Mouse (Mus musculus) cortical plate, adult 2 months (tissue): ENCODE measurements around the gene Abcc3. TPM values are rescaled to one million over a fixed set of nuclear protein-coding genes. Genes with fewer than 3 reads are reported as not detected.

Source experiments
- H3K27ac ChIP-seq: fragments of 200-500 bp; 2 replicates; pipeline ENCODE4 v1.5.1; 2012; ENCODE audit warnings: low read length, control low read depth, inconsistent platforms; ENCODE audit not compliant: insufficient read depth
- H3K4me1 ChIP-seq: fragments of 200-500 bp; 2 replicates; pipeline ENCODE4 v1.6.1; 2011; ENCODE audit warnings: low read length; ENCODE audit not compliant: control insufficient read depth, insufficient read depth
- H3K4me3 ChIP-seq: fragments of 200-500 bp; 2 replicates; pipeline ENCODE4 v1.5.1; 2011; ENCODE audit warnings: mild to moderate bottlenecking, low read length, control low read depth; ENCODE audit not compliant: insufficient read depth
- CTCF ChIP-seq: fragments of 200-500 bp; IDR thresholded peaks from 2 replicates; pipeline ENCODE4 v1.5.1; 2011; ENCODE audit warnings: mild to moderate bottlenecking, control low read depth, low read length; ENCODE audit not compliant: insufficient read depth; ENCODE audit errors: extremely low read depth
- POLR2A ChIP-seq: fragments of 200-500 bp; IDR thresholded peaks from 2 replicates; pipeline ENCODE4 v1.6.1; 2011; ENCODE audit warnings: mild to moderate bottlenecking, low read length, control low read depth; ENCODE audit not compliant: insufficient read depth; ENCODE audit errors: extremely low read depth
- polyA plus RNA-seq: library from polyadenylated mRNA; depleted of rRNA; stranded (reverse); fragments of >200 nt; gene quantifications from 2 replicates; pipeline ENCODE4 v1.2.3, GENCODE M21; 2012

The Abcc3 gene
- polyA plus RNA-seq, 1 experiment = 1.6 TPM

GRCm38 (mm10) chr11:94330211-94330610 lies 62.6 kb downstream of the Abcc3 start:
- Histone ChIP-seq H3K4me3 (no peak overlapping the region; the same call in 1 of the 2 replicates), H3K4me1 (peaks cover 16% of the 10 kb centered on the region), H3K27ac (peak overlapping the region; percentile 35; the same call in 1 of the 2 replicates)
- TF ChIP-seq POLR2A (no peak), CTCF (no peak)

DNA sequence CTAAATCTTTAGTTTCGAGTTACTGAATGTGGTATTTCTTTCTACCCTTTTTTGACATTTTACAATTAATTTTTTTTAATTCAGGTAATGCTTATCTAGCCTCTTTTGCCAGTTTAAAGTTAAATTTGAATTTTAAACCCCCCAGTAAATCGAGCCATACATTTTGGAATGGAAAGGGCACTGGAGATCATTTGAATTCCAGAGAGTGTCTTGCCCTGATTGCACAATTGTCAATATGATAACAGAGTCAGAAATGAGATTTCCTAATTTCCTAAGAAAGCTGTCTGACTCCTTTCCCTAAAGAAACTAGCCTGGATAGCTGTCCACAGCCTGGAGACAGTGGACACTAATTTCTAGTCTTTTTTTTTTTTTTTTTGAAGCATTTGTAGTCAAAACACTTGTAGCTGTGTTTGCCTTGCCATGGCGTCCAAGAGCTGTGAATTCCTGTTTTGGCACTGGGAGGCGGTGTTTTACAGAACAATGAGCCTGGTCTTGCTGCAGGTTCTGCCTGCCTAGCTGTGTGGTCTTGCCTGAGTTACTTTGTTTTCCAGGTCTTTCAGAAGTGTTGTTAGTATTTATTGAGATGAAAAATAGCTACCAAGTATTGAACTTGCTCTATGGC lies 63.4 kb downstream of the Abcc3 start:
- Histone ChIP-seq H3K4me3 (peak overlapping the region; percentile 0; the same call in 1 of the 2 replicates), H3K4me1 (peaks cover 16% of the 10 kb centered on the region), H3K27ac (no peak overlapping the region)
- peak; percentile 56 for TF ChIP-seq CTCF
- TF ChIP-seq POLR2A = no peak

DNA sequence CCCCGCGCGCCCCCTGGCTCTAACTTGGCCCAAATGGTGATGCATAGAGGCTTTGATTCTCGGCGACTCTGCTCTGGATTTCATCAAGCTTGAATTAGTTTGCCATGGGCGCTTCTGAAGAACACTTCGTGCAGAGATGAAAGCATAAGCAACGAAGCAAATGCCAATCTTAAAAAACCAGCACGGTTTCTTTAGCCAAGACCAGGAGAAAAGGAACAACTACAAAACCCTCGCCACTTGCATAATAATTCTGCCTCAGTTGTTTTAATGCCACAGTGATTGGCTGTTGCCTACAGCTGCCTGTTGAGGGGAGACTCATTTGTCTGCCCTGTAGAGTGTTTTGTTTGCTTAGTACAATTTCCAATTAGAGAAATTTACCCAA lies 64.2 kb downstream of the Abcc3 start:
- H3K27ac ChIP-seq = peak overlapping the region; percentile 36; the same call in 1 of the 2 replicates
- peak overlapping the region; percentile 93 for H3K4me3 ChIP-seq
- H3K4me1 ChIP-seq = peaks cover 16% of the 10 kb centered on the region
- TF ChIP-seq CTCF (no peak), POLR2A (no peak)

- Histone ChIP-seq H3K27ac (peak within 1 kb of the TSS; percentile 98), H3K4me3 (peak within 1 kb of the TSS; percentile 93)
- TF ChIP-seq POLR2A (peak; percentile 92), CTCF (no peak)
These were observed 64.8 kb downstream of the Abcc3 start, which contains the start of gene Ankrd40 for GRCm38 (mm10) chr11:94327693-94328643. Gene Ankrd40, plus strand, starts transcription at chr11:94328001.

GRCm38 (mm10) chr11:94326961-94327411 lies 65.8 kb downstream of the Abcc3 start:
- H3K4me3 ChIP-seq = peak overlapping the region; percentile 16
- peak overlapping the region; percentile 93 for H3K27ac ChIP-seq
- no peak for TF ChIP-seq CTCF
- TF ChIP-seq POLR2A = no peak
- H3K4me1 ChIP-seq = peaks cover 13% of the 10 kb centered on the region

More at GRCm38 (mm10) chr11:94327693-94328643, 64.8 kb downstream of the Abcc3 start, which contains the start of gene Ankrd40:
- H3K4me1 ChIP-seq = peaks cover 16% of the 10 kb centered on the region

DNA sequence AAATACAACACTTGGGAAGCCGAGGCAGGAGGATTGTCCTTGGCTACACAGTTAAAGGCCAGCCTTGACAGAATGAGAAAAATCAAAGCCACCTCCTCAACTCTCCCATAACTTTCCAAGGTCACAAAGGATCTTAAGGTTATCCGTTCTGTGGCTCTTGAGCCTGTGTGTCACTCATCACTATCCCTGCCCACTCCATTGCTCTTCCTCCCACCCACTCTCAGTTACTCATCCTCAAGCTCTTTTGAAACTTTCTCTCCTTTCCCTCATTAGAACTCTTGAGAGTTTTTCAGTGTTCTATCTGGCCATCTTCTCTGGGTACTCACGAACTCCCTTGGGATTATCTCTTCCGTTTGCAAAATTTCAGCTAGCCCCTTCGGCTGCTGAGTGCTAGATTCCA lies 68.2 kb downstream of the Abcc3 start:
- TF ChIP-seq POLR2A (no peak), CTCF (no peak)
- no peak overlapping the region for H3K4me3 ChIP-seq
- H3K27ac ChIP-seq = no peak overlapping the region
- peaks cover 4% of the 10 kb centered on the region for H3K4me1 ChIP-seq

- no peak for TF ChIP-seq POLR2A
- TF ChIP-seq CTCF = no peak
These were observed 69.4 kb downstream of the Abcc3 start for GRCm38 (mm10) chr11:94323271-94323925.

GRCm38 (mm10) chr11:94322636-94323035 lies 70.2 kb downstream of the Abcc3 start:
- no peak for TF ChIP-seq POLR2A
- no peak for TF ChIP-seq CTCF
- Histone ChIP-seq H3K4me1 (peaks cover 6% of the 10 kb centered on the region), H3K4me3 (no peak overlapping the region; the same call in 1 of the 2 replicates), H3K27ac (0 out of 2 replicates have a peak overlapping the region, but pooled peaks have one; percentile 97)

More at GRCm38 (mm10) chr11:94323271-94323925, 69.4 kb downstream of the Abcc3 start:
- H3K4me1 ChIP-seq = peaks cover 6% of the 10 kb centered on the region
- H3K27ac ChIP-seq = no peak overlapping the region
- no peak overlapping the region for H3K4me3 ChIP-seq

DNA sequence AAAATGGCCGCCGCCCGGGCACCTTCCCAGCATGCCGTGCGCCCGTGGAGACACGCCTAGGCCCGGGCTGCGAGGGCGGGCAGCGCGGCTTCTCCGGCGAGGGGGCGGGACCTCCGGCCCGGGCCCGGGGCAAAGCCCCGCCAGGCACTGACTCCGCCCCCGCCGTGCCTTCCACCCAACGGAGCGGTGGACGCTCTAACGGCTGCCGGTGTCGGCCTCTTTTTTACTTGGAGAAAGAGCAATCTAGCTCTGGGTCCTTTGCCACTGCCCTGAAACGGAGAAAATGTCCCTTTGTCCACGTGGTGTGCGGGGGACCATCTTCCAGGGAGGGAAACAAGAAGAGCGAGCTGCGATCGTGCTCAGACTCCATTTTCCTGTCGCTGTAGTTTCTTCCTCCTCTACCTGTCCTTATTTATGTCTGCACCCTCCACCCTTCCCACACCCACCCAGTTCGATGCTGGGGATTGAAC lies 70.8 kb downstream of the Abcc3 start, which contains the start of gene Luc7l3:
TSS of gene Luc7l3 (minus strand) at position 58 of the 470 bp plus-strand sequence.
- Histone ChIP-seq H3K27ac (peak within 1 kb of the TSS; percentile 98), H3K4me3 (peak within 1 kb of the TSS; percentile 88), H3K4me1 (peaks cover 5% of the 10 kb centered on the region)
- peak; percentile 73 for TF ChIP-seq POLR2A
- no peak for TF ChIP-seq CTCF
